Mouse (Mus musculus) CH12.LX (cell line): ENCODE results near the gene Sdf4.
A peak's percentile ranks its signal among the peaks of the same experiment; 100 is the strongest.

Experiments used
- CHD2 ChIP-seq: IDR thresholded peaks from 2 replicates; pipeline ENCODE4 v1.6.1; 2011; ENCODE audit warnings: low read length, improper control_type of control experiment
- CTCF ChIP-seq, 2 experiments: IDR thresholded peaks in 1 of 2; conservative IDR thresholded peaks in 1 of 2; 2 replicates each; pipeline ENCODE4 v1.5.1; 2011 to 2012; ENCODE audit warnings: low read depth in 2 of 2, low read length in 2 of 2, improper control_type of control experiment in 1 of 2, inconsistent platforms in 1 of 2, mild to moderate bottlenecking in 1 of 2, moderate library complexity in 1 of 2
- JUN ChIP-seq: IDR thresholded peaks from 2 replicates; pipeline ENCODE4 v1.6.1; 2011; ENCODE audit warnings: low read depth, mild to moderate bottlenecking, low read length, improper control_type of control experiment, moderate library complexity; ENCODE audit not compliant: insufficient read depth
- MAFK ChIP-seq: IDR thresholded peaks from 2 replicates; pipeline ENCODE4 v1.6.1; 2011; ENCODE audit warnings: low read length, improper control_type of control experiment; ENCODE audit not compliant: insufficient replicate concordance
- MEF2A ChIP-seq: IDR thresholded peaks from 2 replicates; pipeline ENCODE4 v1.6.1; 2014; ENCODE audit warnings: low read depth, mild to moderate bottlenecking, inconsistent platforms, low read length, improper control_type of control experiment, borderline replicate concordance
- PAX5 ChIP-seq: IDR thresholded peaks from 2 replicates; pipeline ENCODE4 v1.6.1; 2012; ENCODE audit warnings: low read length, inconsistent platforms, mixed read lengths
- POLR2A ChIP-seq: IDR thresholded peaks from 2 replicates; pipeline ENCODE4 v1.6.1; 2011; ENCODE audit warnings: low read depth, mild to moderate bottlenecking, improper control_type of control experiment, low read length
- SIN3A ChIP-seq: IDR thresholded peaks from 2 replicates; pipeline ENCODE4 v1.6.1; 2012; ENCODE audit warnings: low read length, improper control_type of control experiment, inconsistent platforms
- TBP ChIP-seq: conservative IDR thresholded peaks from 2 replicates; pipeline ENCODE4 v1.6.1; 2011; ENCODE audit warnings: low read depth, low read length, improper control_type of control experiment
- USF1 ChIP-seq: IDR thresholded peaks from 2 replicates; pipeline ENCODE4 v1.6.1; 2014; ENCODE audit warnings: low read depth, mild to moderate bottlenecking, inconsistent platforms, low read length, improper control_type of control experiment
- ZC3H11A ChIP-seq: IDR thresholded peaks from 2 replicates; pipeline ENCODE4 v1.6.1; 2012; ENCODE audit warnings: low read depth, mild to moderate bottlenecking, inconsistent platforms, low read length, improper control_type of control experiment
- ZKSCAN1 ChIP-seq: IDR thresholded peaks from 2 replicates; pipeline ENCODE4 v1.6.1; 2012; ENCODE audit warnings: low read depth, inconsistent platforms, low read length, improper control_type of control experiment, borderline replicate concordance
- ZMIZ1 ChIP-seq: IDR thresholded peaks from 2 replicates; pipeline ENCODE4 v1.6.1; 2012; ENCODE audit warnings: low read depth, mild to moderate bottlenecking, inconsistent platforms, low read length, improper control_type of control experiment

DNA sequence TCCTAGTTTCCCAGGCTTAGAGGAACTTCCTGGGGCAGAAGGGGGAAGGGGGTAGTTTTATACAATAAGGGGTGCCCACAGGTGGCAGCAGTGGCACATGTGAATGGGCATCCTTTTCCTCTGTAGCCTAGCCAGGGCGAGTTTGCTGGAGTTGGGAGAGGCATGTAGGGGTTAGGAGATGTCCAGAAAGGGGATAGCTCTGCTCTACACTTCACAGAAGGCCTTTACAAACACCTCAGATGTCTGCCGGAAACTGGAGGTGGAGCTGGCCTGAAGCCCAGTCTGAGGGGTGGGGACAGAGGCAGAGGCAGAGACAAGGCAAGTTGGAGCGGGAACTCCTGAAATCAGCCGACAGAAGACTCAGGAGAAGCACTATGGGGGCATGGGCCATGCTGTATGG is 33.3 kb downstream of the Sdf4 start, which contains the start of gene Tnfrsf18:
- TF ChIP-seq ZMIZ1, result no peak
- no peak for TF ChIP-seq MAFK
- no peak for TF ChIP-seq USF1
- TF ChIP-seq CTCF (conservative IDR thresholded peaks at IDR 0.05 in 1 of 2, IDR thresholded peaks at IDR 0.05 in 1 of 2; ENCODE audit: low read depth in 2 of 2, low read length in 2 of 2), result peak in 1 of 2 experiments; percentile 53; a peak in 2 of 4 replicates
- TF ChIP-seq TBP, result 0 out of 2 replicates have a peak, but pooled peaks have one; percentile 26
- TF ChIP-seq POLR2A, result peak; percentile 70
- no peak for TF ChIP-seq ZC3H11A
- TF ChIP-seq PAX5, result no peak
- no peak for TF ChIP-seq ZKSCAN1
- peak; percentile 61; the same call in 1 of the 2 replicates for TF ChIP-seq SIN3A
- TF ChIP-seq MEF2A, result 0 out of 2 replicates have a peak, but pooled peaks have one; percentile 53
- TF ChIP-seq CHD2, result no peak
- no peak for TF ChIP-seq JUN
